Mouse (Mus musculus): ENCODE measurements at regions not wholly inside any gene's neighbourhood (a gene's known extent, or its start where the extent isn't known, plus 50 kb on each side); places are given as distances from the start of the nearest gene placed in this dataset.
A peak's percentile ranks its signal among the peaks of the same experiment; 100 is the strongest.

- Histone ChIP-seq H3K9ac (replicated peaks) (no peak overlapping the region), H3K36me3 (replicated peaks; ENCODE audit: control insufficient read depth, insufficient read depth, low read depth) (no peaks in the 10 kb centered on the region), H3K9me3 (ENCODE audit: control insufficient read depth, low read length) (no peaks in the 10 kb centered on the region), H3K27ac (no peak overlapping the region), H3K4me3 (ENCODE audit: insufficient read depth in 1 of 2, low read depth in 2 of 2, low read length in 2 of 2) (no peak overlapping the region), H3K4me2 (ENCODE audit: low read depth) (no peak overlapping the region), H3K4me1 (replicated peaks; ENCODE audit: control insufficient read depth in 2 of 2, insufficient read depth in 2 of 2, low read length in 1 of 2) (no peaks in the 10 kb centered on the region), H3K27me3 (ENCODE audit: control insufficient read depth, insufficient read depth, low read length) (no peaks in the 10 kb centered on the region)
- ATAC-seq (ENCODE audit: insufficient read depth) (peak; percentile 64), DNase-seq (ENCODE audit: low read depth in 3 of 3, low spot score in 3 of 3) (no peak)
- no peak for TF ChIP-seq EP300 (IDR thresholded peaks at IDR 0.05; ENCODE audit: low read depth)
- no peak for TF ChIP-seq CTCF (IDR thresholded peaks at IDR 0.05; ENCODE audit: low read depth)
- 42% methylated on average over 2 of the region's 2 CpGs for WGBS (ENCODE audit: insufficient replicate concordance)
Observed at GRCm38 (mm10) chr2:19796790-19797189, 112.8 kb upstream of the Etl4 start.
